Mouse (Mus musculus) heart, embryonic 14.5 days (tissue): ENCODE measurements around the gene Dnajb5. TPM values are rescaled to one million over a fixed set of nuclear protein-coding genes. Genes with fewer than 3 reads are reported as not detected.

Experiments used
- ATAC-seq: fragments of 200-750 bp; cut with Nextera tagmentation; 2 replicates; pipeline ENCODE4 v1.8.0; 2017; ENCODE audit warnings: low read depth, moderate TSS enrichment; ENCODE audit not compliant: insufficient number of reproducible peaks, insufficient read depth, low FRiP score
- H3K27ac ChIP-seq, 2 experiments: fragments of 200-500 bp in 1 of 2; fragments of 300-500 bp in 1 of 2; sonication (generic) in 1 of 2; replicated peaks in 1 of 2; 2 replicates each; pipeline ENCODE4 v1.5.1; 2012 to 2014; ENCODE audit warnings: low read depth in 2 of 2, low read length in 2 of 2, control low read depth in 1 of 2, mild to moderate bottlenecking in 1 of 2, mixed read lengths in 1 of 2; ENCODE audit not compliant: control insufficient read depth in 1 of 2, insufficient read depth in 1 of 2
- H3K27me3 ChIP-seq: fragments of 300-500 bp; sonication (generic); 2 replicates; pipeline ENCODE4 v1.6.1; 2014; ENCODE audit warnings: mild to moderate bottlenecking, low read length, control low read depth; ENCODE audit not compliant: control insufficient read depth, insufficient read depth
- H3K36me3 ChIP-seq: fragments of 300-500 bp; sonication (generic); 2 replicates; pipeline ENCODE4 v1.6.1; 2014; ENCODE audit warnings: mild to moderate bottlenecking, control low read depth, low read length, mixed read lengths; ENCODE audit not compliant: control insufficient read depth, insufficient read depth
- H3K4me1 ChIP-seq, 2 experiments: fragments of 200-500 bp in 1 of 2; fragments of 300-500 bp in 1 of 2; sonication (generic) in 1 of 2; 2 replicates each; pipeline ENCODE4 v1.6.1; 2012 to 2014; ENCODE audit warnings: low read length in 2 of 2, control low read depth in 1 of 2, mixed read lengths in 1 of 2; ENCODE audit not compliant: control insufficient read depth in 2 of 2, insufficient read depth in 2 of 2
- H3K4me2 ChIP-seq: fragments of 300-500 bp; sonication (generic); 2 replicates; pipeline ENCODE4 v1.6.1; 2014; ENCODE audit warnings: mild to moderate bottlenecking, low read length
- H3K4me3 ChIP-seq, 2 experiments: fragments of 200-500 bp in 1 of 2; fragments of 300-500 bp in 1 of 2; sonication (generic) in 1 of 2; 2 replicates each; pipeline ENCODE4 v1.5.1; 2012 to 2014; ENCODE audit warnings: low read length in 2 of 2, mild to moderate bottlenecking in 2 of 2, control low read depth in 1 of 2, low read depth in 1 of 2, moderate library complexity in 1 of 2; ENCODE audit not compliant: control insufficient read depth in 1 of 2, insufficient read depth in 1 of 2
- H3K9ac ChIP-seq: fragments of 300-500 bp; sonication (generic); 2 replicates; pipeline ENCODE4 v1.6.1; 2014; ENCODE audit warnings: mild to moderate bottlenecking, low read length
- H3K9me3 ChIP-seq: fragments of 300-500 bp; sonication (generic); 2 replicates; pipeline ENCODE4 v1.6.1; 2016; ENCODE audit warnings: low read length, control low read depth; ENCODE audit not compliant: control insufficient read depth
- WGBS: fragments of 180-500 bp; shearing (Covaris S2); extraction: QIAGEN DNeasy Blood & Tissue Kit; methylation state at CpG from one replicate; pipeline ENCODE4 v1.1.7; 2014; 5-methylcytosine and 5-hydroxymethylcytosine counted together
- polyA plus RNA-seq: library from polyadenylated mRNA; unstranded; fragments of >200 nt; fragmentation: Nextera tagmentation; extraction: Ambion mirVana; gene quantifications from 2 replicates; pipeline ENCODE4 v1.2.1, GENCODE M21; 2014

Dnajb5 gene
- polyA plus RNA-seq, 1 experiment from 2014 or later: 18.3 TPM

DNA sequence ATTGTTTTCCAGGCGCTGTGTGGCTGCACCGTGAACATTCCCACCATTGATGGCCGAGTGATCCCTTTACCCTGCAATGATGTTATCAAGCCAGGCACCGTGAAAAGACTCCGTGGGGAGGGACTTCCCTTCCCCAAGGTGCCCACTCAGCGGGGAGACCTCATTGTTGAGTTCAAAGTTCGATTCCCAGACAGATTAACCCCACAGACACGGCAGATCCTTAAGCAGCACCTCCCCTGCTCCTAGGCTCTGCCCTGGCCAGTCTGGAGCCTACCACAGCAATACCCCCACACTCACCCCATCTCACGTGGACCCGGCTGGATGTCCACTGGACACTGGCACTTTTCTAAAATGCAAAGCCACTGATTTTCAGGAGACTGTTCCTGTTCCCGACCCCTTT, 7.7 kb downstream of the Dnajb5 start:
- 80% methylated on average over 11 of the region's 11 CpGs for WGBS
- Histone ChIP-seq H3K9ac (0 out of 2 replicates have a peak overlapping the region, but pooled peaks have one; percentile 2), H3K4me2 (no peak overlapping the region), H3K9me3 (no peaks in the 10 kb centered on the region), H3K27me3 (no peaks in the 10 kb centered on the region), H3K27ac (peak overlapping the region in 1 of 2 experiments; percentile 76; a peak in 2 of 4 replicates), H3K4me3 (no peak overlapping the region), H3K36me3 (peaks cover 33% of the 10 kb centered on the region), H3K4me1 (peaks cover 33 to 42% of the 10 kb centered on the region in 2 experiments)
- no peak for ATAC-seq

DNA sequence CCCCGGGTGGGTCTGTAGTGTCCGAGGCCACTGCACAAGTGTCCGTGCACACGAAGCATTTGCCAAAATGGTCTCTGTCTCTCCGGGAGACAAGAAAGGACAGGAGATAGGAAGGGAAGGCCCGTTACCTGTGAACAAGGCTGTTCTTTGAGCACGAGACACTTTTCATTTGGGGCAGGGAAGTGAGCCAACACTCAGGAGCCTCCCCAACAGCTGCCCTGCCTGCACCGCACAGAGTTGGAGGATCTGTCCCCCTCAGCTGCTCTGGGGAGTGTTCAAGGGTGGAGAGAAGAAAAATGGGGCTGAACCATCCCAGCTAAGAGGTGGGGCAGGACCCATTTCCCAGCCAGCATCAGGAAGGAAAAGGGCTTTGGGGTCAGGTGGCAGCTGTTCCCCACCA, 8.4 kb downstream of the Dnajb5 start:
- Histone ChIP-seq H3K36me3 (peaks cover 33% of the 10 kb centered on the region), H3K9me3 (no peaks in the 10 kb centered on the region), H3K27me3 (no peaks in the 10 kb centered on the region), H3K4me3 (no peak overlapping the region), H3K9ac (peak overlapping the region; percentile 39; the same call in 1 of the 2 replicates), H3K4me2 (no peak overlapping the region), H3K4me1 (peaks cover 26 to 35% of the 10 kb centered on the region in 2 experiments), H3K27ac (peak overlapping the region in 1 of 2 experiments; percentile 76; a peak in 3 of 4 replicates)
- ATAC-seq: no peak
- WGBS: 57% methylated on average over 8 of the region's 8 CpGs

DNA sequence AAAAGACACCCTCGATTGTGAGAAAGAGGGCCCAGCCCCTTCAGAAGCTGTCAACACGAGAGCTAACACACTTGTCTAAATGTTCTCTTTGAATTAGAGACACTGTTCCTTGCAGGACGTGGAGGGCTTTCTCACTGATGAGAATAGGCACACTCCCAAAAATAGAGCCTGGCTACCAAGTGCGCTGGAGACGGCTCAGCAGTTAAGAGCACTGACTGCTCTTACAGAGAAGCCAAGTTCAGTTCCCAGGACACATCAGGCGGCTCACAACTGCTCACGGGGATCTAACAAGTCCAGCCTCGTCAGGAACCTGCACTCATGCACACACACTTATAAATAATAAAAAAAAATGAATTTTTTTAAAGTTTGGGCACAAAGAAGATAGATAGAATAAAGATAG, 9.3 kb downstream of the Dnajb5 start:
- peak; percentile 58 for ATAC-seq

DNA sequence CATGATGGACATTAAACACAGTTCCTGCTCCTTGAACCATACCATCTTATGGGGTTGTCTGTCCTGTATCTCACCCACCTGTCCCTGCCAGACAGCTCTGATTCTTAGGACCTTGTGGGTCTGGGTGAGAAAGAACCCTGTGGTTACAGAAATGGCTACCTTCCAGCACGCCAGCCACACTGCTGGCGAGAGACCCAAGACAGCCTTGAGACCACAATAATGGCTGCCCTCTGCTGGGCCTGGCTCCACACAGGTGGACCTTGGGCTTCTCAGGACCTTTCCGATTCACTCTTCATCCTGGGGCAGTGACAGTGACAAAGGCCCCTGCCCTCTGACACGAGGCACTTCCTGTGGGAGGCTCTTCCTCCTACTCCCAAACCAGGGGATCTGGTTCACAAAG, 9.8 kb downstream of the Dnajb5 start:
- H3K4me1 ChIP-seq: peaks cover 20 to 27% of the 10 kb centered on the region in 2 experiments
- H3K4me2 ChIP-seq: no peak overlapping the region
- WGBS: 50% methylated on average over 4 of the region's 4 CpGs
- ATAC-seq: 0 out of 2 replicates have a peak, but pooled peaks have one; percentile 27
- peaks cover 33% of the 10 kb centered on the region for H3K36me3 ChIP-seq
- H3K9ac ChIP-seq: 0 out of 2 replicates have a peak overlapping the region, but pooled peaks have one; percentile 12
- peak overlapping the region; percentile 76 to 77 for H3K27ac ChIP-seq
- no peaks in the 10 kb centered on the region for H3K27me3 ChIP-seq
- H3K4me3 ChIP-seq: no peak overlapping the region
- no peaks in the 10 kb centered on the region for H3K9me3 ChIP-seq

More for the DNA sequence above, 9.3 kb downstream of the Dnajb5 start:
- Histone ChIP-seq H3K36me3 (peaks cover 33% of the 10 kb centered on the region), H3K4me3 (no peak overlapping the region), H3K4me1 (peaks cover 20 to 31% of the 10 kb centered on the region in 2 experiments), H3K27me3 (no peaks in the 10 kb centered on the region), H3K4me2 (no peak overlapping the region), H3K27ac (peak overlapping the region; percentile 76 to 77), H3K9me3 (no peaks in the 10 kb centered on the region), H3K9ac (0 out of 2 replicates have a peak overlapping the region, but pooled peaks have one; percentile 12)
- 26% methylated on average over 8 of the region's 8 CpGs for WGBS

DNA sequence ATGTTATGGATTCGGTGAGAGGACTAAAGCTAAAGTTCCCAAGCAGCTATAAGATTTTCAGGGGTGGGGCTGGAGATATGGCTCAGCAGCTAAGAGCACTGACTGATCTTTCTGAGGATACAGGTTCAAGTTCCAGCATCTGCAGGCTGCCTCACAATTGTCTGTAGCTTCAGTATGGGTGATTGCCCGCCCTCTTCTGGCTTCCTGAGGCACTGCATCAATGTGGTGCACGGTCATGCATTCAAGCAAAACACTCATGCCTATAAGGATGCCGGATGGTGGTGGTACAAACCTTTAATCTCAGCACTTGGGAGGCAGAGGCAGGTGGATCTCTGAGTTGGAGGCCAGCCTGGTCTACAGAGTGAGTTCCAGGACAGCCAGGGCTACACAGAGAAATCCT, 12.0 kb downstream of the Dnajb5 start:
- H3K4me2 ChIP-seq: no peak overlapping the region
- peaks cover 17% of the 10 kb centered on the region for H3K36me3 ChIP-seq
- H3K9me3 ChIP-seq: no peaks in the 10 kb centered on the region
- H3K9ac ChIP-seq: no peak overlapping the region
- 28% methylated on average over 4 of the region's 4 CpGs for WGBS
- ATAC-seq: no peak
- no peak overlapping the region for H3K27ac ChIP-seq
- no peak overlapping the region for H3K4me3 ChIP-seq
- H3K4me1 ChIP-seq: peaks cover 15 to 30% of the 10 kb centered on the region in 2 experiments
- no peaks in the 10 kb centered on the region for H3K27me3 ChIP-seq

DNA sequence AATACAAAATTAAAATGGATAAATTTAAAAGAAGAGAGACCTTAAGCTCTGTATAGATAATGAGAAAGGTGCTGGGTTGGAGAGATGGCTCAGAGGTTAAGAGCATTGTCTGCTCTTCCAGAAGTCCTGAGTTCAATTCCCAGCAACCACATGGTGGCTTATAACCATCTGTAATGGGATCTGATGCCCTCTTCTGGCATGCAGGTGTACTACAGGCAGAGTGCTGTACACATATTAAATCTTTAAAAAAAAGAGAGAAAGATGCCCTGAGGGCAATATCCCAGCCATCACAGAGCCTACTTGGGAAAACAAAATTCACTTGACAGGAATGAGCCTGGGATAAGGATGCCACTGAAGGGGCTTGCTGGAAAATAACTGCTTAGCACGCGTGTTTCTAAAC, 13.9 kb downstream of the Dnajb5 start:
- Histone ChIP-seq H3K27me3 (no peaks in the 10 kb centered on the region), H3K4me1 (peaks cover 15 to 25% of the 10 kb centered on the region in 2 experiments), H3K4me2 (no peak overlapping the region), H3K27ac (peak overlapping the region in 1 of 2 experiments; percentile 24; a peak in 1 of 4 replicates), H3K4me3 (no peak overlapping the region), H3K9ac (no peak overlapping the region), H3K36me3 (no peaks in the 10 kb centered on the region), H3K9me3 (no peaks in the 10 kb centered on the region)
- 63% methylated on average over 2 of the region's 2 CpGs for WGBS
- no peak for ATAC-seq

DNA sequence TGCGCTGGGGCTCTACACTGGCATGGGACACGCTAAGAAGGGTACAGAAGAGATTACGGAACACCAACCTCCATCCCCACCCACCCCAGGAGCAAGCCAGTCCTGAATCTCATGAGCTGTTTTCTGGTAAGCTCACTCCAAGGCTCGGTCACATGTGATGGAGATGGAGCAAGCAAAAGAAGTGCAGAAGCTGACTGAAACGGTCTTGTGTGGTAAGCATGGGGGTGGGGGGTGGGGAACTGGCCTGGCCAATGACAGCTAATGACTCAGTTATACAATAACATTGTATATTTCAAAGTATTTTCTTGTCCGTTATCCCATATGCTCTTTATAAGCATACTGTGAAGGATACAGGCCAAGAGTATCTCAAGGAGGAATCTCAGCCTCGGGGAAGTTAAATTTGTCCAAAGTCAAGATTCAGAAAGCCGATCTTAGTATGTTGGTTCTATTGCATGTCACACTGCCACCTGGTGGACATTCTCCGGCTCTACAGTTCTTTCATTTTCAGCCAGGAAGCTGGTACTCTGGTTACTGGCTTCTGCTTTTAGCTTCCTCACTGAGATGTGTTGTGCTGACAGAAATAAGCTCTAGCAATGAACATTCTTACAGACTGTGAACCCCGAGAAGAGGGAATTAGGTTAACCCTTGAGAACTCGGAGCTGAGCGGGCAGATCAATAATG, 15.6 kb downstream of the Dnajb5 start:
- Histone ChIP-seq H3K4me3 (no peak overlapping the region), H3K9me3 (no peaks in the 10 kb centered on the region), H3K9ac (0 out of 2 replicates have a peak overlapping the region, but pooled peaks have one; percentile 5), H3K4me2 (peak overlapping the region; percentile 52), H3K27me3 (no peaks in the 10 kb centered on the region), H3K36me3 (no peaks in the 10 kb centered on the region), H3K27ac (no peak overlapping the region), H3K4me1 (peaks cover 3 to 9% of the 10 kb centered on the region in 2 experiments)
- ATAC-seq: no peak
- WGBS: 13% methylated on average over 12 of the region's 12 CpGs
